Mouse (Mus musculus) heart, postnatal 14 days (tissue): ENCODE measurements around the gene Armc2. TPM values are rescaled to one million over a fixed set of nuclear protein-coding genes. Genes with fewer than 3 reads are reported as not detected.

Experiments used
- DNase-seq, 2 experiments: peaks; one replicate each; pipeline ENCODE4 v3.0.0; 2021 to 2022
- intact Hi-C: fragments of 180-260 bp; cut with DNase I; formaldehyde crosslinking; loops from one replicate; pipeline ENCODE4 v1.15.1; 2025
- total RNA-seq, 2 experiments: library from RNA; stranded (reverse); gene quantifications; 2 replicates each; pipeline ENCODE4 v1.2.3; 2021

The Armc2 gene
- total RNA-seq, 2 experiments from 2014 or later: 3.7 to 3.9 TPM

- intact Hi-C loops: no loop called here
- no peak for DNase-seq
Observed at GRCm38 (mm10) chr10:41880777-41881176, 137.5 kb downstream of the Armc2 start.

GRCm38 (mm10) chr10:41880206-41880605 lies 138.0 kb downstream of the Armc2 start:
- DNase-seq: no peak
- intact Hi-C loops: no loop called here

DNA sequence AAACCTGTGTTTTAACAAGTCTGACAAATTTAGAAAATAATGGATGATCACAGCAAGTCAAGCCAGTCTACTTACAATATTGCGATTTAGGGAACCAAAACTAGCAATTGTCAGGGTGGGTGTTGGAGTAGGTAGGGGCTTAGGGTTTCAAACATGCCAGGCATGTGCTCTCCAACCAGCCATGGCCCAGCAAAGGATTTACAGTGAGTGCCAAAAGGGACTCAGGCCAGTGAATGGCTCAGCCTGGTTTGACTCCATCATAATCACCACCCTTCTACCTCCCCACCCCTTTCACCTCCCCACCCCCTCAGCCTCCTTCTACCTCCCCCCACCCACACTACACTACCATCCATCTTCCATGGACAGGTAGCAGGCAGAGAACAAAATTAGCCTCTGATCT lies 138.6 kb downstream of the Armc2 start:
- intact Hi-C loops: no loop called here
- DNase-seq: no peak

DNA sequence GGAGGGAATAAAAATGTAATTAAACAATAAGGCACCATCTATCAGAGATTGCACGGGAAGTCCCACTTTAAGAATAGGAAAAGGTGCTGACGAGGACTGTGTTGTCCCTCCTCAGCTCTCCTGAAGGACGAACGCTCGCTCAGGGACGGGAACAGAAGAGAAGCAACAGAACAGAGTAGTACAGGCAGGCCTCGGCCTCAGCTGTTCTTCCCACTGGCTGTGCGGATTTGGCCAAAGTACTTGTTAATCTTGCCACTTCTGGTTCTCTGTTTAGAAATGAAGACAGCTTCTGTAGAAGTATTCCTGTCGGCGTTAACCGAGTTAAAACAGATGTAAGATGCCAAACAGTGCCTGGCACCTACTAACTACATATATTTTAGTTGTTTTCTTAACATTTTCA lies 139.9 kb downstream of the Armc2 start:
- intact Hi-C loops: no loop called here
- no peak for DNase-seq

- no peak for DNase-seq
- intact Hi-C loops: no loop called here
Observed at GRCm38 (mm10) chr10:41875624-41876023, 142.6 kb downstream of the Armc2 start.

GRCm38 (mm10) chr10:41871564-41871963 lies 146.7 kb downstream of the Armc2 start:
- DNase-seq: no peak
- intact Hi-C loops: no loop called here

DNA sequence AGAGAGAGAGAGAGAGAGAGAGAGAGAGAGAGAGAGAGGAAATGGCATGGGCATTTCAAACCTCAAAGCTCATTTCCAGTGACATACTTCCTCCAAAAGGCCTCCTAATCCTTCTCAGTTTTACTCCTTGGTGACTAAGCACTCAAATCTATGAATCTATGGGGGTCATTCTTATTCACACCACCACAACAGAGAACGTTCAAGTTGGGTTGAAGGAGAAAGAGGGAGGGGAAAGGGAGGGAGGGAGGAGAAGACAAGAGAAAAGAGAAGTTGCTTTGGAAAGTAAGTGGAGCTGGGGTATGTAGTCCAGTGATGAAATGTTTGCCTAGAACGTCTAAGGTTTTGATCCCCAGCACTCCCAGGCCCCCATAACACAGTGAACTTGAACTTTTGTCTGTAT lies 148.1 kb downstream of the Armc2 start:
- intact Hi-C loops: no loop called here
- DNase-seq: no peak

GRCm38 (mm10) chr10:41867956-41868355 lies 150.3 kb downstream of the Armc2 start:
- intact Hi-C loops: no loop called here
- no peak for DNase-seq

DNA sequence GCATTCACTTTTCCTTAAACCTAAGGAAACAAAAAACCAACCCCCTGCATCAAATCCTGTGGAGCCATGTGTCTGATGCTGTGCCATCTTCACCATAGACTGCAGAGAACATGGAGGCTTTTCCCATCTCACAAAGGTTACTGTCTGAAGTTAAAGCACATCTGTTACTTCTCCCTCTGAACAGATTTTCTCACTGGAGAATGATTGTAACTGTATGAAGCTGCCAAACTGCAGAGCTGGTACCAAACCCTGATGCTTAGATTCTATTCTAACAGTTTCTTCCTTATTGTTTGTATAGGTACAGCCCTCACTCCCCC lies 151.4 kb downstream of the Armc2 start:
- DNase-seq: no peak
- intact Hi-C loops: no loop called here

DNA sequence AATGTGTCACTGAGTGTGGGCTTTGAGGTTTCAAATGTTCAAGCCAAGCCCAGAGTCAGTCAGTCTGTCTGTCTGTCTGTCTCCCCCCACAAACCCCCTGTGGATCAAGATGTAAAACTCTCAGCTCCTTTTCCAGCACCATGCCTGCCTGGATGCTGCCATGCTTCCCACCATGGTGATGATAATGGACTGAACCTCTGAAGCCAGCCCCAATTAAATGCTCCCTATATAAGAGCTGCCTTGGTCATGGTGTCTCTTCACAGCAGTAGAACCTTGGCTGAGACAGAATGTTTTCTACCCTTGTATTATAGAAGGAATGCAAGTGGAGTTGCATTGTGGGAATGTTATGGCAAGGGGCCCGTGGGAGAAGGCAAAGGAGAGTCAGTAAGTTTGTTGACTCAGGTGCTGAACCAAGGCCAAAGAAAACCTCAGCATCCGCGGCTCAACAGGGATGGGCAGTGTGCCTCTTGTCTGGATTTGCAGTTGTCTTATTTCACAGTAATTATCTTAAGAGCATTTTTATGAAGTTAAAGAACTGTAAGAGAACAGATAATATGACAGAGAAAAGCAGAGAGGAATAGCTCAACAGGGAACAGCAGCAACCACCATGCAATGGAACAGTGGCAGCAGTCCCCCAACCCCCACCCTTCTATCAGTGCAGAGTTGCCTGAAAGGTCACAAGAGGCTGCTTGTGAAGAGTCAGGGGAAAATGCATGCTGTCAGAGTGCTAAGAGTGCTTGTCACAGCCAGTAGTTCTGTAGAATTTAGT lies 152.0 kb downstream of the Armc2 start:
- intact Hi-C loops: no loop called here
- DNase-seq: peak in 1 of 2 experiments; percentile 58

Other genes starting within 250 kb of the Armc2 start
- gene Cep57l1, start 208.6 kb downstream of the Armc2 start, total RNA-seq: 1 to 10 TPM; 3.5 to 5.6 TPM
- gene Sesn1, start 208.5 kb downstream of the Armc2 start, total RNA-seq: 100 to 1,000 TPM; 109 to 113 TPM